Mouse (Mus musculus) lung, postnatal 0 days (tissue): ENCODE measurements at regions not wholly inside any gene's neighbourhood (a gene's known extent, or its start where the extent isn't known, plus 50 kb on each side); places are given as distances from the start of the nearest gene placed in this dataset.

ENCODE experiments used
- CTCF ChIP-seq: IDR thresholded peaks from 2 replicates; pipeline ENCODE4 v1.5.1; 2016; ENCODE audit warnings: antibody characterized with exemption, mild to moderate bottlenecking
- EP300 ChIP-seq: IDR thresholded peaks from 2 replicates; pipeline ENCODE4 v1.6.1; 2016; ENCODE audit warnings: antibody characterized with exemption, mild to moderate bottlenecking, control low read depth

GRCm38 (mm10) chr13:30065520-30065919 is 70.8 kb upstream of the Mboat1 start:
- TF ChIP-seq CTCF = no peak
- TF ChIP-seq EP300 = no peak
